Mouse (Mus musculus) thymus, postnatal 4 days (tissue): ENCODE results near the gene Henmt1.

ENCODE experiments used
- DNase-seq: peaks from one replicate; pipeline ENCODE4 v3.0.0; 2021

Gene Henmt1

DNA sequence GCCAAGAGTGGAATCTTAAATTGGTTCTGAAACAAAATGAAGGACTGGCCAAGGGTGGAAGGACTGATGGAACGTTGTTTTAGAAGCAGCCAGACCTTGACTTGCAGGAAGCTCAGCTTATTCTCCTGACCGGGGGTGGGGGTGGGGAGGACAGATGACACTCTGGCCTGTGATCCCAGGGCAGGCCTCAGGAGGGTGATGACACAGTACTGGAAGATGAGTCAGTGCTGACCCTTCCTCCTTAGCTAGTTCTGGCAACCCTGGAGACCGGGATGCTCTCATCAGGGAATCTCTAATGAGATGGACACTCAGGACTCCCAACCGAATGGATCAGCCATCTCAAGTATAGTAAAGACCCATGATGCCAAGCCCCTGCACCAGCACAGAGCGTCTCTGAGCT is 66.1 kb downstream of the Henmt1 start:
- no peak for DNase-seq

DNA sequence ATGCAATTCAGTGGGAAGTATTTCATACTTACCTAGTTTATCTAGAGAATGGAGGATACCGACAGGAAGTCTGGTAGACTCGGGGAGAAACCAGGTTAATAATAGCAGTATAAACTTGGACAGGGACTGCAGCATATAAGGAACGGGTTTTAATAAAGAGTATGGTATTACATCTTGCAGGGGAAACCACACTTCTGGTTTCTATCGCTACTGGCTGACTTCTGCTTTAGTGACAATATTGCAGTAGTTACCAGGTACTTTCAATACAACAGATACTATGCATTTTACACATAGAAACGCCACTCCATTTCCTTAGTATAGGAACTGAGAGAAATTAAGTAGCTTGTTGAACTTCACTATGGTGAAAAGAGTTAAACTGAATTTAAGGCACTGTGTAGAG is 68.5 kb downstream of the Henmt1 start:
- no peak for DNase-seq
